Mouse (Mus musculus) ES-E14 (cell line): Measurements from ENCODE around the gene Cfap157.

Source experiments
- CHD2 ChIP-seq: IDR thresholded peaks from 2 replicates; pipeline ENCODE4 v1.6.1; 2014; ENCODE audit warnings: mild to moderate bottlenecking, low read depth, low read length, inconsistent platforms
- HCFC1 ChIP-seq: IDR thresholded peaks from 2 replicates; pipeline ENCODE4 v1.6.1; 2012; ENCODE audit warnings: low read length, inconsistent platforms, borderline replicate concordance; ENCODE audit not compliant: insufficient read depth

DNA sequence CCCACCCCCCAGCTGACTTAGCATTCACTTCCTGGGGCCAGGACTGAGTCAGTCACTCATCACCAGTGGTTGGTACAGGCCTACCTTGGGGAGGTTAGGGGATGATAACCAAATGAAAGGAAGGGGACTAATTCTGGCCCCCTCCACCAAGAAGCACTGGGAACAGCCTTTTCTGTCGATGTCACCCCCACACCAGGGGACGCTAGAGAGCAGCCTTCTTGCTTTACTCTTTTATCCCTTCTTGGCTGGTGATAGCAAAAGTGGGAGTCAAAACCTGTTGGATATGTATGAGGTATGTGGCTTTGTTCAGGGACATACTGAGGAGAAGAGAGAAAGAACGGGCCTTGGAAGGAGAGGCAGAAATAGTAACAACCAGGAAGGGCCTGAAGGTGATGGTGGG lies 20.9 kb downstream of the Cfap157 start:
- TF ChIP-seq HCFC1, result no peak
- TF ChIP-seq CHD2, result no peak
